Mouse (Mus musculus) lung, postnatal 0 days (tissue): ENCODE data around the gene Parg.

ENCODE experiments used
- CTCF ChIP-seq: IDR thresholded peaks from 2 replicates; pipeline ENCODE4 v1.5.1; 2016; ENCODE audit warnings: antibody characterized with exemption, mild to moderate bottlenecking
- EP300 ChIP-seq: IDR thresholded peaks from 2 replicates; pipeline ENCODE4 v1.6.1; 2016; ENCODE audit warnings: antibody characterized with exemption, mild to moderate bottlenecking, control low read depth

GRCm38 (mm10) chr14:32159150-32159670 is 42.5 kb upstream of the Parg start:
- TF ChIP-seq CTCF (no peak; the same call in 1 of the 2 replicates), EP300 (no peak)
